Mouse (Mus musculus): ENCODE results near the gene Etfdh.
"Not testable (repeated sequence)": the region's sequence is repeated elsewhere in the genome, so short reads cannot be mapped to it uniquely, and the experiment has no call there.

Gene Etfdh

GRCm38 (mm10) chr3:79577606-79578005 lies 51.7 kb downstream of the Etfdh start:
- DNase-seq (ENCODE audit: low spot score), result no peak

GRCm38 (mm10) chr3:79576865-79577264 lies 52.4 kb downstream of the Etfdh start:
- no peak for DNase-seq (ENCODE audit: low spot score)

GRCm38 (mm10) chr3:79576468-79576816 lies 52.9 kb downstream of the Etfdh start:
- no peak for DNase-seq (ENCODE audit: low spot score)

- DNase-seq (ENCODE audit: low spot score), result no peak
Measured at GRCm38 (mm10) chr3:79575576-79576467, 53.5 kb downstream of the Etfdh start.

GRCm38 (mm10) chr3:79574336-79574735 lies 55.0 kb downstream of the Etfdh start:
- no peak for DNase-seq (ENCODE audit: low spot score)

GRCm38 (mm10) chr3:79573376-79573775 lies 55.9 kb downstream of the Etfdh start:
- not testable (repeated sequence) for DNase-seq (ENCODE audit: low spot score)

- no peak for DNase-seq (ENCODE audit: low spot score)
Measured at GRCm38 (mm10) chr3:79572399-79572798, 56.9 kb downstream of the Etfdh start.

GRCm38 (mm10) chr3:79569351-79569681 lies 60.0 kb downstream of the Etfdh start:
- DNase-seq (ENCODE audit: low spot score), result no peak

- no peak for DNase-seq (ENCODE audit: low spot score)
Measured at GRCm38 (mm10) chr3:79568629-79569350, 60.5 kb downstream of the Etfdh start.

GRCm38 (mm10) chr3:79567703-79568362 lies 61.5 kb downstream of the Etfdh start, which contains the start of gene Fnip2:
Fnip2 (minus strand) TSS chr3:79567796.
- DNase-seq (ENCODE audit: low spot score), result peak; percentile 89

- DNase-seq (ENCODE audit: low spot score), result peak; percentile 68
Measured at GRCm38 (mm10) chr3:79566716-79567691, 62.3 kb downstream of the Etfdh start.

GRCm38 (mm10) chr3:79564875-79565606 lies 64.3 kb downstream of the Etfdh start:
- DNase-seq (ENCODE audit: low spot score), result no peak

GRCm38 (mm10) chr3:79563511-79563910 lies 65.8 kb downstream of the Etfdh start:
- DNase-seq (ENCODE audit: low spot score), result no peak

GRCm38 (mm10) chr3:79561784-79562715 lies 67.2 kb downstream of the Etfdh start:
- no peak for DNase-seq (ENCODE audit: low spot score)

GRCm38 (mm10) chr3:79560555-79560954 lies 68.7 kb downstream of the Etfdh start:
- DNase-seq (ENCODE audit: low spot score), result no peak

GRCm38 (mm10) chr3:79559773-79560045 lies 69.6 kb downstream of the Etfdh start:
- no peak for DNase-seq (ENCODE audit: low spot score)

GRCm38 (mm10) chr3:79559021-79559772 lies 70.1 kb downstream of the Etfdh start:
- no peak for DNase-seq (ENCODE audit: low spot score)

GRCm38 (mm10) chr3:79555061-79555460 lies 74.2 kb downstream of the Etfdh start:
- no peak for DNase-seq (ENCODE audit: low spot score)
